Comparison of ENCODE assay signal across 21 mouse cellular contexts in the genomic region with DNA sequence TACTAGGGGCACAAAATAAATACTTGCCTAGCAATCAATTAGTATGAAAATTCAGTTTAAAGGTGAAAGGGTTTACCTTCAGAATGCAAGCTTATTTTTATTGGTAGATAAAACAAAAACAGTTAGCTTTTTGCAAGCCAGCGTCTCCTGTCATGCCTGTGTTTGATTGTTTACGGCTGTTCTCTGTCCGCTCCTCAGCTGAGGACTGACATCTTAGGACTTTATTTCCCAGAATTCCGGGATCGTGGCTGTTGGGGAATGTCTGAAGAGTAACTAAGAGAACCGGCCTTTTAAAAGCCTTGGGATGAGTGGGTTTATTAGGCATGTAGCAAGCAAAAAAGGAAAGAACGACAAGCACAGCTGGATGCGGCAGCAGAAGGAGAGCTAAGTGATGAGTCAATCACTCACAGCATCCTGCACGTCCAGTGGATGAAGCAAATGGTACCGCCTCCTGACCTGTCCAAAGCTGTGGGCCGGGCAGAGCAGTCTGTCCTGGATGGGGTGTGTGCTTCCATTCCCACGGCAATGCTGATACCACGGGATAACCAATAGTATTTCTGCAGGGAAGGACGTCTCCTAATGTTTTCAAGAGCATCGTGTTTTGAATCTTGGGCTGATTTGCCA.
DNase-seq lines count a peak whose midpoint lies in the region; ATAC-seq and TF ChIP-seq lines count a peak whose summit lies in the region.
"Had no signal": no experiment of that assay in that cellular context is flagged by ENCODE, and none has a peak within 500 bp of the region (broad histone marks: within the 10 kb centered on the region; RNA-seq: fewer than 3 reads in every experiment).

No protein-coding gene starts in this region.

- no peak overlapping the region for H3K9ac ChIP-seq in heart, embryonic 11.5 days (ENCODE audit: low read depth, low read length)
- H3K9ac ChIP-seq in lung, embryonic 14.5 days, result no peak overlapping the region
- no peak overlapping the region for H3K9ac ChIP-seq in lung, postnatal 0 days (replicated peaks; ENCODE audit: low read depth)
- H3K9ac ChIP-seq in stomach, embryonic 16.5 days (ENCODE audit: low read length), result no peak overlapping the region
- H3K9ac ChIP-seq: hindbrain, embryonic 14.5 days; liver, embryonic 13.5 days; neural tube, embryonic 12.5 days had no signal

- no peak for ATAC-seq in heart, embryonic 11.5 days (replicated peaks; ENCODE audit: insufficient number of reproducible peaks, low FRiP score, low TSS enrichment)
- peak; percentile 71; the same call in 1 of the 2 replicates for ATAC-seq in lung, embryonic 14.5 days (ENCODE audit: insufficient read depth)
- ATAC-seq in lung, postnatal 0 days, result no peak
- ATAC-seq in stomach, embryonic 16.5 days (ENCODE audit: insufficient read depth, low FRiP score), result no peak
- ATAC-seq: forebrain, embryonic 14.5 days had no signal

- H3K4me2 ChIP-seq in heart, embryonic 11.5 days, result no peak overlapping the region
- H3K4me2 ChIP-seq in lung, embryonic 14.5 days, result peak overlapping the region; percentile 29
- H3K4me2 ChIP-seq in lung, postnatal 0 days (replicated peaks; ENCODE audit: low read depth, low read length), result peak overlapping the region; percentile 22; the same call in 1 of the 2 replicates
- H3K4me2 ChIP-seq in stomach, embryonic 16.5 days (ENCODE audit: low read depth, low read length), result peak overlapping the region; percentile 34
- H3K4me2 ChIP-seq: hindbrain, embryonic 14.5 days; liver, embryonic 13.5 days; neural tube, embryonic 12.5 days had no signal

- no peak overlapping the region for H3K27ac ChIP-seq in heart, embryonic 11.5 days (ENCODE audit: low read depth, low read length)
- H3K27ac ChIP-seq in lung, embryonic 14.5 days (ENCODE audit: low read depth), result no peak overlapping the region
- H3K27ac ChIP-seq in lung, postnatal 0 days (ENCODE audit: low read length), result no peak overlapping the region
- H3K27ac ChIP-seq in stomach, embryonic 16.5 days (ENCODE audit: low read length), result no peak overlapping the region
- H3K27ac ChIP-seq in cerebellum, adult 2 months (ENCODE audit: insufficient read depth, low read length), result no peak overlapping the region
- H3K27ac ChIP-seq: embryonic facial prominence, embryonic 10.5 days; heart, embryonic 10.5 days; hindbrain, embryonic 14.5 days; liver, embryonic 13.5 days; midbrain, embryonic 10.5 days; neural tube, embryonic 12.5 days had no signal

- no peaks in the 10 kb centered on the region for H3K27me3 ChIP-seq in heart, embryonic 11.5 days (ENCODE audit: control insufficient read depth, insufficient read depth, low read length)
- no peaks in the 10 kb centered on the region for H3K27me3 ChIP-seq in lung, embryonic 14.5 days (ENCODE audit: insufficient read depth, low read length)
- H3K27me3 ChIP-seq in lung, postnatal 0 days (replicated peaks; ENCODE audit: insufficient read depth, low read length), result no peaks in the 10 kb centered on the region
- no peaks in the 10 kb centered on the region for H3K27me3 ChIP-seq in stomach, embryonic 16.5 days (ENCODE audit: control insufficient read depth, insufficient read depth, low read length)
- H3K27me3 ChIP-seq in cerebellum, adult 2 months (ENCODE audit: control insufficient read depth, insufficient read depth, low read length), result no peaks in the 10 kb centered on the region
- H3K27me3 ChIP-seq: CH12.LX; liver, embryonic 13.5 days; neural tube, embryonic 12.5 days had no signal

- H3K4me3 ChIP-seq in heart, embryonic 11.5 days (ENCODE audit: low read depth, low read length), result no peak overlapping the region
- H3K4me3 ChIP-seq in lung, embryonic 14.5 days (ENCODE audit: low read depth, low read length), result no peak overlapping the region
- H3K4me3 ChIP-seq in lung, postnatal 0 days (ENCODE audit: low read depth, low read length), result no peak overlapping the region
- peak overlapping the region; percentile 5; the same call in 1 of the 2 replicates for H3K4me3 ChIP-seq in stomach, embryonic 16.5 days (replicated peaks; ENCODE audit: low read length)
- H3K4me3 ChIP-seq in cerebellum, adult 2 months (replicated peaks; ENCODE audit: insufficient read depth, low read depth, low read length), result no peak overlapping the region
- H3K4me3 ChIP-seq: embryonic facial prominence, embryonic 10.5 days; heart, embryonic 10.5 days; liver, embryonic 13.5 days; midbrain, embryonic 10.5 days; neural tube, embryonic 12.5 days had no signal

- no peaks in the 10 kb centered on the region for H3K4me1 ChIP-seq in heart, embryonic 11.5 days (ENCODE audit: control insufficient read depth, insufficient read depth, low read length)
- 0 out of 2 replicates have a peak, but pooled peaks cover 4% of the 10 kb centered on the region for H3K4me1 ChIP-seq in lung, embryonic 14.5 days (ENCODE audit: insufficient read depth)
- no peaks in the 10 kb centered on the region for H3K4me1 ChIP-seq in lung, postnatal 0 days (ENCODE audit: insufficient read depth, low read depth, low read length)
- no peaks in the 10 kb centered on the region; the same call in 1 of the 2 replicates for H3K4me1 ChIP-seq in stomach, embryonic 16.5 days (ENCODE audit: control insufficient read depth, insufficient read depth, low read length)
- H3K4me1 ChIP-seq in cerebellum, adult 2 months (ENCODE audit: control insufficient read depth, insufficient read depth, low read length), result no peaks in the 10 kb centered on the region
- H3K4me1 ChIP-seq: heart, embryonic 10.5 days; liver, embryonic 13.5 days; midbrain, embryonic 10.5 days; neural tube, embryonic 12.5 days had no signal

- peak; percentile 7 for DNase-seq in heart, postnatal 4 days
- DNase-seq in lung, embryonic 14.5 days, result peak; percentile 80
- DNase-seq in lung, adult 18-20 months, result no peak
- DNase-seq in lung, postnatal 0 days (ENCODE audit: low spot score), result peak; percentile 21
- DNase-seq in left cerebral cortex, postnatal 14 days (ENCODE audit: low spot score in 2 of 2), result no peak
- no peak for DNase-seq in cerebellum, adult 2 months
- DNase-seq: adrenal gland, adult 2 months; cerebellum, postnatal 14 days; gastrocnemius, postnatal 25 days; liver, embryonic 13.5 days; spleen, adult 18-20 months; thymus, postnatal 36 days had no signal

- WGBS in heart, embryonic 11.5 days (ENCODE audit: insufficient replicate concordance), result 62% methylated on average over 15 of the region's 15 CpGs
- WGBS in lung, embryonic 14.5 days, result 18% methylated on average over 15 of the region's 15 CpGs
- WGBS in lung, postnatal 0 days, result 26% methylated on average over 15 of the region's 15 CpGs
- 37% methylated on average over 15 of the region's 15 CpGs for WGBS in stomach, embryonic 16.5 days
- 54% methylated on average over 15 of the region's 15 CpGs for WGBS in cerebellum, adult 2 months

- no peak for TF ChIP-seq CTCF in lung, embryonic 14.5 days (IDR thresholded peaks at IDR 0.05; ENCODE audit: low read depth)
- TF ChIP-seq CTCF in lung, postnatal 0 days (IDR thresholded peaks at IDR 0.05), result no peak
- no peak for TF ChIP-seq CTCF in cerebellum, adult 2 months (IDR thresholded peaks at IDR 0.05; ENCODE audit: borderline replicate concordance, insufficient read depth, low read depth, low read length)

- no peak for TF ChIP-seq POLR2A in cerebellum, adult 2 months (IDR thresholded peaks at IDR 0.05; ENCODE audit: borderline replicate concordance, insufficient read depth, low read length)

- H3K36me3 ChIP-seq in heart, embryonic 11.5 days (ENCODE audit: control insufficient read depth, insufficient read depth, low read length), result no peaks in the 10 kb centered on the region
- H3K36me3 ChIP-seq in lung, embryonic 14.5 days (ENCODE audit: insufficient read depth), result no peaks in the 10 kb centered on the region
- no peaks in the 10 kb centered on the region for H3K36me3 ChIP-seq in lung, postnatal 0 days (ENCODE audit: insufficient read depth, low read length)
- no peaks in the 10 kb centered on the region for H3K36me3 ChIP-seq in stomach, embryonic 16.5 days (ENCODE audit: control insufficient read depth, insufficient read depth, low read length)
- H3K36me3 ChIP-seq: embryonic facial prominence, embryonic 10.5 days; heart, embryonic 10.5 days; liver, embryonic 13.5 days; midbrain, embryonic 10.5 days; neural tube, embryonic 12.5 days had no signal

- TF ChIP-seq EP300 in lung, postnatal 0 days (IDR thresholded peaks at IDR 0.05), result no peak

- no peaks in the 10 kb centered on the region for H3K9me3 ChIP-seq in heart, embryonic 11.5 days (replicated peaks; ENCODE audit: control insufficient read depth, low read length)
- H3K9me3 ChIP-seq in lung, embryonic 14.5 days (ENCODE audit: low read depth, low read length), result no peaks in the 10 kb centered on the region
- H3K9me3 ChIP-seq in lung, postnatal 0 days (ENCODE audit: low read length), result no peaks in the 10 kb centered on the region
- H3K9me3 ChIP-seq in stomach, embryonic 16.5 days (replicated peaks; ENCODE audit: control insufficient read depth, low read length), result no peaks in the 10 kb centered on the region
- H3K9me3 ChIP-seq: embryonic facial prominence, embryonic 10.5 days; heart, embryonic 10.5 days; liver, embryonic 13.5 days; midbrain, embryonic 10.5 days; neural tube, embryonic 12.5 days had no signal

- intact Hi-C loops in left cerebral cortex, postnatal 14 days (cut with DNase I), result no loop called here

Comparison
In these comparisons a context has a peak if more than half of its experiments do, and no peak if none do; other contexts are left out.
1. DNase-seq: peak in heart, postnatal 4 days (single experiment), lung, embryonic 14.5 days (single experiment) and lung, postnatal 0 days (single experiment); none in lung, adult 18-20 months (0 of 2), left cerebral cortex, postnatal 14 days (0 of 2) and cerebellum, adult 2 months (0 of 2).